Mouse (Mus musculus) layer of hippocampus, postnatal 36 days (tissue): ENCODE measurements around the gene Diexf. TPM values are rescaled to one million over a fixed set of nuclear protein-coding genes. Genes with fewer than 3 reads are reported as not detected.

ENCODE experiments used
- DNase-seq, 2 experiments: peaks; one replicate each; pipeline ENCODE4 v3.0.0; 2022
- total RNA-seq, 2 experiments: library from RNA; stranded (reverse); gene quantifications; 2 replicates each; pipeline ENCODE4 v1.2.3; 2021

The Diexf gene
- total RNA-seq, 2 experiments from 2014 or later, result 23.4 to 27.5 TPM

DNA sequence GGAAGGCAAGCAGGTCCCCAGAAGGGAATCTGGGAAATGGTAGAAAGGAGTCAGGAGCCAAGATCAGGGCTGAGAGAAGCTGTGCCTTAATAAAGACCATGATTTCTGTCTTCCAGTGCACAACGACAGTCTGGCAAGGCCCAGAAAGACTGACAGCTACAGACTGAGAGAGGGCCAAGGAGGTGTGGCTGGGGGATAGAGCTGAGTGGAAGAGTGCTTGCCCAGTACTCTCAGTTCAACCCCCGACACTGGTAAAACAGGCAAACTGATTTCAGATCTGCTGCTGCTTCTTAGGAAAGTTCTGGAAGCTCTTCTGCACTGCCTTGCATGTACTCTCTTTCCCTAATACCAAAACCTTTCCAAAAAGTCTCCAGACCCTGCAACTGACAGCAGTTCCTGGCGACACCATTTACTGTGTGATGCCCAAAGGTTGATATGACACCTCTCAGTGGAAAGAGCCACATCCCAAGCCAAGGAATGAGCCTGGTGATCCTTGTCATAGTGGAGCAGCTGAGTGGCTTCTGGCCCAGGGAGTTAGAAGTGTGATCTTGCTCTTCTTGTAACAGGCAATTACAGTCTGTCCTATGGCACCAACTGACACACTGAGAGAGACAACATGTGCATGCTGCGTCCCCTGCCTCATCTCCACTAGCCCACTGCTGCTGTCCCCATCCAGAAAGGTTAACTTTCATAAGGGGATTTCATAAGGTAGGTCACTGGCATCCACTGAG lies 43.8 kb downstream of the Diexf start:
- DNase-seq, result no peak

GRCm38 (mm10) chr1:193085541-193086020 lies 44.5 kb downstream of the Diexf start:
- DNase-seq, result no peak

DNA sequence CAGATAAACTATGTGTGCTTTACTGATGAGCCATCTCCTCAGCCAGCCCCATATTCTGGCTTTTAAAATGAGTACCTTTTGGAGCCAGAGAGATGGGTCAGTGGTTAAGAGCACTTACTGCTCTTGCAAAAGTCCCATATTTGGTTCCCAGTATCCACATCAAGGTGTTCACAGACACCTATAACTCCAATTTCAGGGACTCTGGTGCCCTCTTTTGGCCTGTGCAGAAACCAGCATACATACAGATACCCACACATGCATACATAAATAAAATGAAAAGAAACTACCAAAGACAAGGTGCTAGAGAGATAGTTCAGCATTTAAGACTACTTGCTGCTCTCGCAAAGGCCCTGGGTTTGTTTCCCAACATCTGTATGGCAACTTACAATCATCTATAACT lies 46.1 kb downstream of the Diexf start:
- DNase-seq, result no peak

- DNase-seq, result no peak
These were observed 47.0 kb downstream of the Diexf start for GRCm38 (mm10) chr1:193083051-193083450.

- DNase-seq, result no peak
These were observed 47.7 kb downstream of the Diexf start for GRCm38 (mm10) chr1:193082311-193082921.

- DNase-seq, result no peak
These were observed 67.5 kb downstream of the Diexf start for GRCm38 (mm10) chr1:193062618-193063017.

DNA sequence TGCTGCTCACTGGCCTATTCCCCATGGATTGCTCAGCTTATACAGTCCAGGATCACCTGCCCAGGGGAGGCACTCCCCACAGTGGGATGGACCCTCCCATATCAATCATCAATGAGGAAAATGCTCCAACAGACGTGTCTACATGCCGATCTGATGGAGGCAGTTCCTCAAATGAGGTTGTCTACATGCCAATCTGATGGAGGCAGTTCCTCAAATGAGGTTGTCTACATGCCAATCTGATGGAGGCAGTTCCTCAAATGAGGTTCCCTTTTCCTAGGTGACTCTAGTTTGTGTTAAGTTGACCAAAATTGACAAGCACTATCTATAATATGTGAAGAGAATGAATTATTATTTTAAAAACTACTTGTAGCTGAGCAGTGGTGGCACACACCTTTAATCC lies 69.9 kb downstream of the Diexf start:
- no peak for DNase-seq

DNA sequence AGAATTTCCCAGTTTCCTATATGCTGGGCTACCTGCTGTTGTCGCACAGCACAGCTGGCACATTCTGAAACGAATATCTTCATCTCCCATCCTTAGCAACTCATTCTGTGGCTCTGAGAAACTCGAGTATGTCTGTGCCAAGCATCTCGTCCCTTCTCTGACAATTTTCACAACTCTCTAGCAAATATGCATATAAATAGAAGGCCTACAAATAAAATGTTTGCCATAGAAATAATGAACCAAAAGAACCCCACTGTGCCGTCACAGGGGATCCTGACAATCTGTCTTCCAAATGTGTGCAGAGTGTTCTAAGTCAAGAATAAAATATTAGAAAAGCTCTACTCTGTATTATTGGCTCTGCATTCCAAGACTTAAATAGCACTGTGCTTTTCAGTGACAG lies 70.5 kb downstream of the Diexf start:
- DNase-seq, result no peak

DNA sequence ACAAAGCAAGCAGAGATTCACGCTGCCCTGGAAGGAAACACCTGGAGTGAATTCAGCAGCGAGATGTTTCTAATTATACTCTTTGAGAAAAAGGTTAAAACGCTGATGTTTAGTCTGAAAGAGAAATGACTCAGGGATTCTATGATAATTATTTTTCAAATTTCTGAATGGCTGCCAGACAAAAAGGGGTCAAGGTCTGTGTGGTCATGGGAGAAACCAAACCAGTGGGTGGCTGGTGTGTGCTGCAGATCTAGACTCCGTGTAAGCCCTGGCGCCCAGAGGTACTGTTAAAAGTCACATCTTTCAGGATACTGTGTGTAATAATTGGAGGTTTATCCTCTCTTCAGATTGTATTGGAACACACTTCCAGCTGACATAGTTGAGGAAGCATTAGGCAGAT lies 75.7 kb downstream of the Diexf start:
- DNase-seq, result no peak

DNA sequence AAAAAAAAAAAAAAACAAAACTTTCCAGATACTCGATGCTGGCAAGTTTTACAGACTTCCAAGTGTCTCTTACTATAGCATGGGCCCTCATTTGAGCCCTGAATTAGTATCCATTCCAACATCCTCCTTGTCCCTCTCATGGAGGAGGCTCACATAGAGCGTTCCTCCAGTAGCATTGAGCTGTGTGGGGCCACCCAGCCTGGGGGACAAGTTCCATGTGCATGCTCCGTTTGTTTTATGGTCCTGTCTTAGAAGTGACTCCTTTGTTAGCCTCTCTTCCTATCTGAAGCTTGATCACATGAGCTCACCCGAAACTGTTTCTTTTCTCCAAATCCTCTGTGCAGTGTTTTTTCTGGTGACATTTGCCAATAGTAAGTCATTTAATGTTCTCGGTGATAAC lies 77.0 kb downstream of the Diexf start:
- DNase-seq, result no peak

DNA sequence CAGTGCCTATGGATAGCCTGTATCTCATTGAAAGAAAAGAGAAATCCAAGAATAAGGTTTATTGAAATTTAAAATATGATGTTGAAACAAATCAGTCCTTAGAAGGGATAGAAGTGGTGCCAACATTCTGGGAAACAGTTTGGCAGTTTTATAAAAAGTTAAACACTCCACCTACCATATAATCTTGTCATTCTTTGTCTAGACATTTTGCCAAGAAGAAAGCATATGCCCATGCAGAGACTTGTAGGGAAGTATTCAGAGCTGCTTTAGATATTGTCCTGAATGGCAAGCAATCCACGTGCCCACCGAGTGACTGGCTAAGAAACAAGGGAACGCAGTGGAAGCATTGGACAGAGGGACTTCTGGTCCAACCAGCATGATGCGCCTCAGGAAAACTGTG lies 82.5 kb downstream of the Diexf start:
- no peak for DNase-seq

DNA sequence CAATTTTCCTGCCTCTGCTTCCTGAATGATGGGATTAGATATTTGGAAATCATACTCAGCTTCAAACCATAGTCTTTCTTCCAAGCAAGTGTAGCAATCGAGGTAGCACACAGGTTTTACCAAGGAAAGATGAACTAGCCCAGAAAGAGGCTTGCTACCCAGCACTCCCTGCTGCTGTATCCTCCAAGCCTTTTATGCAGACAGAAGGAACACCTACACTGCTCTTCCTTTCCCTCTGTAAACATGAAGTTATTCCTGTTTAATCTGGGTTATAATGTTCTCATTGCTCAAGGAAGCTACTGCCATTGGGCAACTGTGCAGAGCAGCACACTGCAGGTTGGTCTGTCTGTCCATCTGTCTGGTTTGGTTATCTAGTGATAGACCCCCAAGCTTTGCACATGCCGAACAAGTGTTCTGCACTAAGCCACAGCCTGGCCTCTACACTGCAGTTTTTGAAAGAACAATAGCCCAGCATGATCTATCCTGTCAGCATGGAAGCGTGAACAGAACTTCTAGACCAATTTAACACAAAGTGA lies 87.2 kb downstream of the Diexf start:
- DNase-seq, result peak; percentile 30 to 31

Other genes with a start within 250 kb of the Diexf start
- gene Syt14, start 94.5 kb downstream of the Diexf start, total RNA-seq, result 10 to 100 TPM; 27.2 to 29.0 TPM
- under 1 TPM; 0.42 to 0.96 TPM for gene Irf6, start 22.8 kb upstream of the Diexf start, total RNA-seq
- 1 to 10 TPM; 4.4 to 5.6 TPM for gene A130010J15Rik, start 37.8 kb upstream of the Diexf start, total RNA-seq
- gene Traf3ip3, start 71.4 kb upstream of the Diexf start, total RNA-seq, result 1 to 10 TPM; 1.1 to 1.3 TPM
- 1 to 10 TPM in 1 of 2 experiments, under 1 TPM in 1; 0.56 to 2.8 TPM for gene Lamb3, start 77.4 kb upstream of the Diexf start, total RNA-seq
- 10 to 100 TPM; 45.1 to 47.1 TPM for gene Hsd11b1, start 133.8 kb upstream of the Diexf start, total RNA-seq
- gene G0s2, start 142.9 kb upstream of the Diexf start, total RNA-seq, result 10 to 100 TPM in 1 of 2 experiments, 1 to 10 TPM in 1; 6.7 to 10.2 TPM
- gene Camk1g, start 240.0 kb upstream of the Diexf start, total RNA-seq, result 10 to 100 TPM; 23.5 to 26.6 TPM